Mouse (Mus musculus): ENCODE data around the gene Mmp23.
"Not testable (repeated sequence)": the region's sequence is repeated elsewhere in the genome, so short reads cannot be mapped to it uniquely, and the experiment has no call there.

Mmp23 gene

GRCm38 (mm10) chr4:155654456-155655298, 1.5 kb upstream of the Mmp23 start:
- no peak for DNase-seq (ENCODE audit: low spot score in 2 of 2)

DNA sequence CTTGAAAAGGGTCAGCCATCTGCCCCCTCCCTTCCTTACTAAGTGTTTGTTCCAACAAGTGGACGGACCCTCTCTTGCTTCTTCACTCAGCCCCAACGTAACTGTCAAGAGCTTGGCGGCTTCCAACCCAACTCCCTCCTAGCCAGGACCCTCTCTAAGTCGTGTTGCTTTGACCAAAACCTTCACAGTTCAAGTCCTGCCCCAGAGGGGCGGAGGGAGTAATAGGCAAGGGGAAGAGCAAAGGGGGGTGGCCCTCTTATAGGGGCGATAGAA, 935 bp upstream of the Mmp23 start:
- DNase-seq (ENCODE audit: low spot score in 2 of 2): no peak

DNA sequence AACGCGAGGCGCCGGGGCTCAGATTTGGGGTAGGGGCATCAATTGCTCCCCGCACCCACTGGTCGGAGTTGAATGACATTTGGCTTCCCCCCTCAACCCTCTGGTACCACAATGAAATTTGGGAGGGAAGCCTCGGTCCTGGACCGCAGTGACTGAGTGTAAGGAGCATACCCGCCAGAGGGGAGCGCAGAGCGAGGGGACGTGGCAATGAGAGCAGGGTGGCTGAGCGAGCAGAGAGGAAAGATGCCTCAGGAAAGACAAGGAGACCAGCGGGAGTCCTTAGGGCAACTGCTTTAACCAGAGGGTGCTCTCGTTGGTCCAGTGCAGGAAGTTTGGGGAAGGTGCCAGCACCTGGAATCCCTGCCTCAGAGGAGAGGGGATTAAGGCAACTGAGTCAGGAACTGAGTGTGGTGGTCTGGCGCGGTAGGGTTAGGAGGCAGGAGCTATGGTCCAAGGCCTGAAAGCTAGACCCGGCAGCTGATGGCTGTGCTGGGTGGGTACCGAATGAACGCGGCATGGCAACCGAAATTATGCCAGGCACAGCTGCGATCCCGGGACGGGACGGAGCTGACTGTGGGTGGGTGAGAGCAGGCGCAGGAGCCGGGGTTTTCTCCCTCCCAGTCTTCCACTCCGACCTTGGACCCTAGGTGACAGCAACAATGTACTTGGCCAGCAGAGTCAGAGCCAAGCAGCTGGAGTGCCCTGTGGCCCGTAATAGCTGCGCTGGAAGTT, 433 bp upstream of the Mmp23 start:
- DNase-seq (ENCODE audit: low spot score in 2 of 2): no peak

DNA sequence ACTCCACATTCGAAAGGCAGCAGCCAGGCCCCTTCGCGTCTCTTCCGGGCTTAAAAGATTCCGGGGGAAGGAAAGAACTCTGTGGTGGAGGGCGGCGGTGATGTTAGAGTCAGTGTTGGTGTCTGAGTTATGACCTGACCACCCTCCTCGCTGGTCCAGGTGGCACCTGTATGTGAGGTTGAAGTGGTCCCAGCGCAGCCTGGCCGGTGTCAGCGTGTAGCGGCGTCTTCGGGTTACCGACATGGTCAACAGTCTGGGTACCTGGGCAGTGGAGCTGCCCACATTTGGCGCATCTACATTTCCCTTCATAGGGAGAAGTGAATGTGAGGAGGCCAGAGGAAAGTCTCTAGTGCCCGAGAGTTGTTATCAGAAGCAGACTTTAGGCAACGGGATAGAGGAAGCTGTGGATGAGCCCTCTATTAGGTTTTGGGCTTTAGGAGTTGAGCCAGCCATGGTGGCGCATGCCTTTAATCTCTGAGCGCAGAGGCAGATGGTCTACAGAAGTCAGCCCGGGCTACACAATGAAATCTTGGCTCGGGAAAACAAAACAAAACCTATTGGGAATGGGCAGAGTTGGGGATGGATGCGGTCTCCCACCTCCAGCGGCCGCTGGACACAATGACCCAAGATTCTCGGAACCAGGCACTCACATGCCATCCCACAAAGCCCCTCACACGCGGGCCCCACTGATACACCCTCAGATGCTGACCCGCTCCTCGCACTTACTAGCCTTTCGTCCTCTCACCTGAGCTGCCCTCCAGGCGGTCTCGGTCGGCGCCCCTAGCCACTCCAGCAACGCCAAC, 700 bp downstream of the Mmp23 start:
- DNase-seq (ENCODE audit: low spot score in 2 of 2): no peak

DNA sequence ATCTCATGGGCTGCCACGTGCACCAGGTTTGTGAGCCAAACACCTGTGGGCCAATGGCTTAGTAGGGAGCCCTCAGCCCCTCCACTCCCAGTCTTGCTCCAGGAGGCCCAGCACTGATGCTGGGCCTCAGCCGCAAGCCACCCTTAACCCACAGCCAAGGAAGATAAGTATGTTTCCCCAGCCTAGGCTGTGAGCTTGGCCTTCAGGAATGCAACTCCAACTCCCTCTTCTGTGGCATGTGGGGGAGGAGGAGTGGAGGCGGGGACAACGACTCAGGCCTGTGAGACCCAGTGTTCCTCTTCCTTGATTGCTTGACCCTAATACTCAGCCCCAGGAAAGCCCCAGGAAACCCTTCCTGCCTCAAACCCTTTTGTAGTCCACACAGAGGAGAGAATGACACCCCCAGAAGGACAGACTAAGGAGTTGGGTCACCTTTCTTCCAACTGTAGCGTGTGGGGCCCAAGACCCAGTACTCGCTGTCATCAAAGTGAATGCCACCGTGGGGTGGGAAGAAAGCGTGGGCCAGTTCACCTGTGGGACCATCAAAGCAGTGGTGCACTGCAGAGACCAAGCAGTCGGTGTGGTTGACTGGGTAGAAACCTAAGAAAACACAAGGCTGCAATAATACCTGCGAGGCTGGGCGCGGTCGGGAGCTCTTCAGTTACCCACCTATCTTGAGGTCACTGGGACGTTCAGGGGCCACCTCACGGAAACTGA, 1.5 kb downstream of the Mmp23 start:
- DNase-seq (ENCODE audit: low spot score in 2 of 2): no peak

GRCm38 (mm10) chr4:155649355-155649754, 3.8 kb downstream of the Mmp23 start:
- DNase-seq (ENCODE audit: low spot score in 2 of 2): no peak

DNA sequence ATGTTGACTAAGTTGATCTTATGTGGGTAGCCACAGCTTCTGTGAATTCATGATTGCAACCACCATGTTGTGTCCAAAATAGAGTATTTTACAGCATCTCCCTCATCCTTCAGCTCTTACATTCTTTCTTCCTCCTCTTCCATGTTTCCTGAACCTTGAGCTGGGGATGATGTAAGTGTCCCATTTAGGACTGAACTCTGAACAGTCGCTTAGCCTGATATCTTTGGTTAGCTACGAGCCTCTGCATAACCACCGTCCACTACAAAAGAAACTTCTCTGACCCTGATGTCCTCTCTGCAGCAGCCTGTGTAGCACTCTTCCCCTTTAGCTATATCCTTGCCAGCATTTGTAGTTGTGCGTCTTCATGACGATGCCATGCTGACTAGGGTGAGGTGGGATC, 7.5 kb downstream of the Mmp23 start:
- DNase-seq (ENCODE audit: low spot score in 2 of 2): no peak

DNA sequence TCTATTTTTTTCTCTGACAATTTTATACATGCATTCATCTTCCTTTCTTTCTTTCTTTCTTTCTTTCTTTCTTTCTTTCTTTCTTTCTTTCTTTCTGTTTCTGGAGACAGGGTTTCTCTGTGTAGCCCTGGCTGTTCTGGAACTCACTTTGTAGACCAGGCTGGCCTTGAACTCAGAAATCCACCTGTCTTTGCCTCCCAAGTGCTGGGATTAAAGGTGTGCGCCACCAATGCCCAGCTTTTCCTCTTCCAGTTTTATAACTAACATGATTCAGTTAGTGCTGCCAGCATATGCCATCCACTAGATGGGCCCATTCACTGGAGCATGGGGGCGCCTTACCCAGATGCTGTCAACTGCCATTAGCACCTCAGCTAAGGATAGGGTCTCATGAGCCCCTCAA, 7.9 kb downstream of the Mmp23 start, which contains the start of gene Gm10563:
Gene Gm10563 (minus strand): TSS at position 101 of the 400 bp plus-strand sequence.
- not testable (repeated sequence) for DNase-seq (ENCODE audit: low spot score in 2 of 2)

DNA sequence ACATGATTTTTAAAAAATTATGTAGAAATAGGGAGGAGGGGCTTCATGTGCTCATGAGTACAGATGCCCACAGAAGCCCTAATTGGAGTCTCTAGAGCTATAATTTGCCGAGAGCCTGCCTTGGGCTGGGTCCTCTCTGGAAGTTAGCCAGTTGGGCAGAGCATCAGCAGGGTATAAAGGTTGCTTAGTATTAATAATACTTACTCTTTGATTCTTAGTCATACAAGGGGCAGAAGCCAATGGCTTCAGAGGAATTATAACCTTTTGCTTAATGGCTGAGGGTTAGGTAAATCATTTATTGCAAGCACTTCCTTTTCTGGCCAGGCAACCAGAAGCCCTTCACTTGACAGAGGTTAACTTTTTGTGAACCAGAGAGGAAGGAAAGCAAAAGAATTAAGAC, 9.7 kb downstream of the Mmp23 start:
- DNase-seq (ENCODE audit: low spot score in 2 of 2): no peak

DNA sequence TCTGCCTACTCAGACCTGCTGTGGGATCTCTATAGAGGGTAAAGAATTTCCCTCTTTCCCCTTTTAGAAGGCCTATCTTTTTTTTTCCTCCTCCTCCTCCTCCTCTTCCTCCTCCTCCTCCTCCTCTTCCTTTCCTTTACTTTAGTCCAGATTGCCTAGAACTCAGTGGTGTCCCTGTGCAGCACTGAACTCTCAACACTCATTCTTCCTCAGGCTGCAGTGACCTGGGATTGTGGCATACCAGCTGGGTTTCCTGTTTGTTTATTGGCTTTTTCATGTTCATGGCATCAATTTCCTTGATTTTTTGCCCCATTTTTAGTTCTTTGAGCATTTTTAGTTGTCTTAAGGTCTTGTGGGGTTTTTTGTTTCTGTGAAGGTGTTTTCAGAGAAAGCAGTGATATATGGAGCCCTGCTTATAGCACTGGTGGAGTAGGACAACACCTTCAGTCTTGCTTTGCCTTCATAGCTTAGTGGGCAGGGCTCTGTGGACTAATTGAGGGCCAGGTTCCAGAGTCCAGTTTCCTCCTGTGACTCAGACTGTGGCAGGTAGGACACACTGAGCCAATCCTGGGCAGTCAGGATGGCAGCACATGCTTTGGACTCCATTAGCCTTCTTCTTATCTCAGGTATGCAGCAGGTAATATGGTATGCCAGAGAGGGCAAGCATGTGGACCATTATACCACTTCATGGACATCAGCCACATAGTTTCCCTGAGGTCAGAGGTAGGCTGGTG, 17.3 kb downstream of the Mmp23 start:
- no peak for DNase-seq (ENCODE audit: low spot score in 2 of 2)

DNA sequence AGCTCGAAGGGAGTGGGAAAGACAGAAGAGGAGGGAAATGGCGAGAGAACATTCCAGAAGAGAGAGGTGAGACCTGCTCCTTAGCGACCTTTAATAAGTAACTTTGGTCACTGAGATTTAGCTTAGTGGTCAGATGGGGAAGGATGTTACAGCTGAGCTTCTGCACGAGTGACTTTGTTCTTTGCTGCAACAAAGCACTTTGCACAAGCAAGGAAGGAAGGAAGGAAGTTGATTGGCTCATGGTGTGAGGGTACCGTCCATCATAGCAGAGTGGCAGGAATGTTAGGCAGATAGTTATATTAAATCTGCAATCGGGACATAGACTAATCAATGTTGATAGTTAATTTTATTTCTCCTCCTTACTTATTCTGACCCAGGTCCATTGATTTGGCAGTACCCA, 22.9 kb downstream of the Mmp23 start:
- no peak for DNase-seq (ENCODE audit: low spot score in 2 of 2)

DNA sequence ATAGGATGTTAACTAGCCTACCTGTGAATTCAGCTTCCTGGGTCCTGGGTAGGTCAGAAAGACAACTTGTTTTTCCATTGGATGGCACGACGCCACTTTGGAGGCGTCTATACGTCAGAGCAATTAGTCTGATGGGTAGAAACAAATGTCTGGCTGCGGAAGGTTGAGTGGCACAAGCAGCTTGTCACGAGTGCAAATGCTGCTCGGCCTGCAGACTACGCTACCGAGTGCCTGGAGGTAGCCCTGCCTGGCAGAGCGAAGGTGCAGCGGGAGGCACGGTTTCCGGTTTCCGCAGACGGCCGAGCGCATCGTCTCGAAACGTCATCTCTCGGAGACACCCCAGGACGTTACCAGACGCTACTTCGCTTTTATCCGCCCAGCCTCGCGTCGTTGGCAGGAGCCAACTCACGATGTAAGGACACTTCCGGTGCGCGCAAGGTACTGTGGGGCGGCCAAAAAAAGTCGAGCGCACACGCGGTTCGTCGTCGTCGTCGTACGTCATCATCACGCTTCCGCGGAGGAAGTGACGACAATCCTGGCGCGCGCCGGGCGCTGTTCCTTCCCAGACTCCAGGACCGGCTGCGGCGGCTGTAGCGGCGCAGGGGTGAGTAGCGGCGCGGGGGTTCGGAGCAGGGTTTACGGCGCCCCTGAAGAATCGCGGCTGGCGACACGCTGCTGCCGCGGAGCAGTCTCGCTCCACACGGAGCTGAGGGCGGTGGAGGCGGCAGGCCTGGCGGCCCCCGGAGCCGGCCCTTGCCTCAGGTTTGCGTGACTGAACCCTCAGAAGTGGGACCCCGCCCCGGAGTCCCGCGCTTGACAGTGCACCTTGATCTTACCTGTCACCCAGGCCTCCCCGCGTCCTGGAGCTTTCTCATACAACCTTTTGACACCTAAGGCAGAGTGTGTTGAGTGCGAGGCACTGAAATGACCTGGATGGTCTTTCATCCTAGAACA, 28.6 kb downstream of the Mmp23 start, which contains the start of gene Cdk11b:
Gene Cdk11b (plus strand): TSS at position 517 of the 954 bp plus-strand sequence.
- peak; percentile 99 for DNase-seq (ENCODE audit: low spot score in 2 of 2)

DNA sequence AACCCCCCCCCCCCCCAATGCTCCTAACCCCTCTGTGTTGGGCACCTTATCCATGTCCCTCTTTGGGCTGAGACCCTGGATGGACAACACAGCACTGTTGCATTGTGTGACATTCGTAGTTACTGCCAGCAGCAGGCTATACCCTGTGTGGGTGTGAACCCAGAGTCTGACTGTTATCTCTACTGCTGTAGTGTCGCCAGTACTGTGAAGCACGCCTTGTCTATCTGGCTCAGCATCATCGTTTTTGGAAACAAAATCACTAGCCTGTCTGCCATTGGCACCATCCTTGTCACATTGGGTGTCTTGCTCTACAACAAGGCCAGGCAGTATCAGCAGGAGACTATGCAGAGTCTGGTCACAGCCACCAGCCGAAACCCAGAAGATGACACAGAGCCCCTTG, 34.9 kb downstream of the Mmp23 start:
- no peak for DNase-seq (ENCODE audit: low spot score in 2 of 2)

GRCm38 (mm10) chr4:155613264-155613663, 39.9 kb downstream of the Mmp23 start:
- DNase-seq (ENCODE audit: low spot score in 2 of 2): no peak

GRCm38 (mm10) chr4:155611860-155612259, 41.3 kb downstream of the Mmp23 start:
- DNase-seq (ENCODE audit: low spot score in 2 of 2): no peak

DNA sequence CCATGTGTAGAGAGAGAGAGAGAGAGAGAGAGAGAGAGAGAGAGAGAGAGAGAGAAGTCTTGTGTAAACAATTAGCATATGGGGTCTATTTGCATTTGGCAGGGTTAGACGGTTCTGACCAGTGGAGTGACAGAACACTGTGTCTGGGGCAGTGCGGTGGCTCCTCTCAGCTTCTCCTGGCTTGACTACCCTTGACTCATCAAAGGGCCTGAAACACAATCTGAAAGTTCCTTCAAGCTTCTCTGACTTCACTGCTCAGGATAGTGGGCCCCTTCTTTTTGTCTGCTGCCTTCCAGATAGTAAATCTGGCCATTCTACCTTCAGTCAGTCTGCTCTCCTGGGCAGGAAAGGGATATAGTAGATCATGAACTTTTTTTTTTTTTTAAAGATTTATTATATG, 46.4 kb downstream of the Mmp23 start:
- DNase-seq (ENCODE audit: low spot score in 2 of 2): no peak

DNA sequence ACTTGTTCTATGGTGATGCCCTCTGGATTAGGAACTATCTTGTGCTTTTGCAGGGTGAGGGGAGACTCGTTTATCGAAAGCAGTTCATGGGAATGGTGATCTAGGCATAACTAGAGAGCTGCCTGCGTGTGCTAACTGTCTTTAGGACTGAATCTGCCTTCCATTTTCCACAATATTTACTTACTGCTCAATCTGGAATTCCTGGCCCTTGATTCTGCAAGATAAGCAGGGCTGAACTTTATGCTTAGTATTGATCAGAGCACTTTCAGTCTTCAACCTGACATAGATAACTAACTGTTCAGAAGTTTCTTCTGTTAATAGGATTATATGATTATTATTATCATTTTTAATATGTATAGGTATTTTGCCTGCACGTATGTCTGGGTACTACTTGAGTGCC, 48.1 kb downstream of the Mmp23 start:
- DNase-seq (ENCODE audit: low spot score in 2 of 2): no peak

DNA sequence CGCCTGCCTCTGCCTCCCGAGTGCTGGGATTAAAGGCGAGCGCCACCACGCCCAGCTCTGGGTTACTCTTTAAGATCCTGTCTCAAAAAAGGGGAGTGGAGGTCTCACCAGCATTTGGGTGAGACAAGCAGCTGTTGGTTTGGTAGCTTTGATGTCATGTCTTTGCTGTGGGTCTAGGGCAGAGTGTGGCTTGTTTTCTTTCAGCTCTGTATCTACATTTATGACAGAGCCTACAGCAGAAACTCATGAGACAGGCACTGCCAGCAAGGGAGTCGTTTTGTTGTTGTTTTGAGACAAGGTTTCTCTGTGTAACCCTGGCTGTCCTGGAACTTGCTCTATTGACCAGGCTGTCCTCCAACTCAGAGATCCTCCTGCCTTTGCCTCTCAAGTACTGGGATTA, 49.4 kb downstream of the Mmp23 start:
- DNase-seq (ENCODE audit: low spot score in 2 of 2): no peak

DNA sequence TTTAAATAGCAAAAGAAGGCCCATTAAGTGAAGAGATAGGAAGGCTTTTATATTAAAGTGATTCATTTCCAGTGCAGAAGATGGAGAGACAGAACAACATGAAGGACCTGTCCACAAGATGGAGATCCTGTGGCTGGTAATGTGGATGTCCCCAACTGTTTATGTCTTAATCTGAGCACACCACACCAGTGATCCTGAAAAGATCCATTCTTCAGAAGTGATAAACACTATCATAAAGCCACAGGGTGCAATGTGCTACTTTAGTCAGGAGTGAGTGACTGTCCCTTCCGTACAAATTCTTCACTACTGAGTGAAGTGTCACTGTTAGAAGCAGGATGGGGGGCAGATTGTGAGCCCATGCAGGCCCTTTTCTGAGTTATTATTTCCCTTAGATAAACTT, 50.4 kb downstream of the Mmp23 start:
- DNase-seq (ENCODE audit: low spot score in 2 of 2): no peak

GRCm38 (mm10) chr4:155601997-155602456, 51.2 kb downstream of the Mmp23 start:
- no peak for DNase-seq (ENCODE audit: low spot score in 2 of 2)
